Mouse (Mus musculus) granulocyte monocyte progenitor cell, adult 5-6 weeks (primary cell): ENCODE results near the gene Fan1. TPM values are rescaled to one million over a fixed set of nuclear protein-coding genes. Genes with fewer than 3 reads are reported as not detected.

Source experiments
- ATAC-seq: replicated peaks from 2 replicates; pipeline ENCODE4 v1.8.0; 2016; ENCODE audit warnings: mild to moderate bottlenecking, moderate TSS enrichment, inconsistent platforms; ENCODE audit not compliant: poor library complexity, severe bottlenecking
- total RNA-seq, 2 experiments: library from RNA; stranded (forward) in 1 of 2; stranded (reverse) in 1 of 2; fragments of 200-712, 200-1000 nt in 1 of 2; fragments of >200 nt in 1 of 2; fragmentation: Nextera tagmentation in 1 of 2; gene quantifications; 2 replicates each; pipeline ENCODE4 v1.2.3; 2014 to 2017

Fan1 gene
- 0.75 and 1.4 TPM in 2 replicates for total RNA-seq (2014; fragmentation: Nextera tagmentation)
- total RNA-seq (2017), result 4.5 and 6.0 TPM in 2 replicates

GRCm38 (mm10) chr7:64373830-64374562, at the start of gene Fan1:
TSS of gene Fan1 (minus strand) at chr7:64374095.
- peak; percentile 99 for ATAC-seq

GRCm38 (mm10) chr7:64403989-64404388, 30.1 kb upstream of the Fan1 start:
- ATAC-seq, result peak; percentile 79

- no peak for ATAC-seq
These were observed 28.6 kb upstream of the Fan1 start for GRCm38 (mm10) chr7:64402452-64402851.

- peak; percentile 86 for ATAC-seq
These were observed 26.8 kb upstream of the Fan1 start for GRCm38 (mm10) chr7:64400725-64401124.

GRCm38 (mm10) chr7:64392819-64393151, 18.9 kb upstream of the Fan1 start:
- ATAC-seq, result no peak

GRCm38 (mm10) chr7:64392122-64392818, 18.4 kb upstream of the Fan1 start, which contains the start of the genes Mphosph10 and Mcee:
TSS of gene Mphosph10 (minus strand) at chr7:64392268.
TSS of gene Mcee (plus strand) at chr7:64392607.
- ATAC-seq, result peak; percentile 90

- ATAC-seq, result 0 out of 2 replicates have a peak, but pooled peaks have one; percentile 9
These were observed 17.6 kb upstream of the Fan1 start for GRCm38 (mm10) chr7:64391479-64391878.

- no peak for ATAC-seq
These were observed 607 bp downstream of the Fan1 start for GRCm38 (mm10) chr7:64373147-64373829.

GRCm38 (mm10) chr7:64371940-64372878, 1.7 kb downstream of the Fan1 start:
- ATAC-seq, result no peak

GRCm38 (mm10) chr7:64369841-64370240, 4.1 kb downstream of the Fan1 start:
- ATAC-seq, result no peak

- no peak for ATAC-seq
These were observed 8.0 kb downstream of the Fan1 start for GRCm38 (mm10) chr7:64365863-64366262.

GRCm38 (mm10) chr7:64360586-64360945, 13.3 kb downstream of the Fan1 start:
- no peak for ATAC-seq

GRCm38 (mm10) chr7:64359943-64360585, 13.8 kb downstream of the Fan1 start:
- ATAC-seq, result no peak

- no peak for ATAC-seq
These were observed 15.2 kb downstream of the Fan1 start for GRCm38 (mm10) chr7:64358666-64359065.

- ATAC-seq, result no peak
These were observed 16.5 kb downstream of the Fan1 start for GRCm38 (mm10) chr7:64357405-64357804.

GRCm38 (mm10) chr7:64356661-64357060, 17.2 kb downstream of the Fan1 start:
- no peak for ATAC-seq

- ATAC-seq, result no peak
These were observed 19.7 kb downstream of the Fan1 start for GRCm38 (mm10) chr7:64354206-64354605.

- ATAC-seq, result no peak
These were observed 22.8 kb downstream of the Fan1 start for GRCm38 (mm10) chr7:64351087-64351486.

- no peak; the same call in 1 of the 2 replicates for ATAC-seq
These were observed 24.6 kb downstream of the Fan1 start for GRCm38 (mm10) chr7:64349147-64349861.
